Mouse (Mus musculus) retina, postnatal 7 days (tissue): ENCODE data around the gene Phospho1.
"Not testable (repeated sequence)": the region's sequence is repeated elsewhere in the genome, so short reads cannot be mapped to it uniquely, and the experiment has no call there.

Source experiments
- DNase-seq: peaks from one replicate; pipeline ENCODE4 v3.0.0-alpha.2; 2012; ENCODE audit warnings: low read depth, low spot score

Phospho1 gene

GRCm38 (mm10) chr11:95860071-95860490 lies 35.8 kb downstream of the Phospho1 start:
- DNase-seq: no peak

- no peak for DNase-seq
Observed at GRCm38 (mm10) chr11:95861397-95861796, 37.1 kb downstream of the Phospho1 start.

- no peak for DNase-seq
Observed at GRCm38 (mm10) chr11:95869442-95869841, 45.1 kb downstream of the Phospho1 start.

GRCm38 (mm10) chr11:95869918-95870470 lies 45.7 kb downstream of the Phospho1 start:
- DNase-seq: no peak

- DNase-seq: no peak
Observed at GRCm38 (mm10) chr11:95875804-95876203, 51.5 kb downstream of the Phospho1 start.

GRCm38 (mm10) chr11:95876296-95876695 lies 52.0 kb downstream of the Phospho1 start:
- DNase-seq: peak; percentile 49

GRCm38 (mm10) chr11:95879861-95880260 lies 55.6 kb downstream of the Phospho1 start:
- DNase-seq: not testable (repeated sequence)
